Mouse (Mus musculus): ENCODE data around the gene Cinp. TPM values are rescaled to one million over a fixed set of nuclear protein-coding genes. Genes with fewer than 3 reads are reported as not detected.
A peak's percentile ranks its signal among the peaks of the same experiment; 100 is the strongest.

Gene Cinp
- 76.1 and 87.1 TPM in 2 replicates for polyA plus RNA-seq (2015; fragmentation: Nextera tagmentation; extraction: Ambion mirVana)

DNA sequence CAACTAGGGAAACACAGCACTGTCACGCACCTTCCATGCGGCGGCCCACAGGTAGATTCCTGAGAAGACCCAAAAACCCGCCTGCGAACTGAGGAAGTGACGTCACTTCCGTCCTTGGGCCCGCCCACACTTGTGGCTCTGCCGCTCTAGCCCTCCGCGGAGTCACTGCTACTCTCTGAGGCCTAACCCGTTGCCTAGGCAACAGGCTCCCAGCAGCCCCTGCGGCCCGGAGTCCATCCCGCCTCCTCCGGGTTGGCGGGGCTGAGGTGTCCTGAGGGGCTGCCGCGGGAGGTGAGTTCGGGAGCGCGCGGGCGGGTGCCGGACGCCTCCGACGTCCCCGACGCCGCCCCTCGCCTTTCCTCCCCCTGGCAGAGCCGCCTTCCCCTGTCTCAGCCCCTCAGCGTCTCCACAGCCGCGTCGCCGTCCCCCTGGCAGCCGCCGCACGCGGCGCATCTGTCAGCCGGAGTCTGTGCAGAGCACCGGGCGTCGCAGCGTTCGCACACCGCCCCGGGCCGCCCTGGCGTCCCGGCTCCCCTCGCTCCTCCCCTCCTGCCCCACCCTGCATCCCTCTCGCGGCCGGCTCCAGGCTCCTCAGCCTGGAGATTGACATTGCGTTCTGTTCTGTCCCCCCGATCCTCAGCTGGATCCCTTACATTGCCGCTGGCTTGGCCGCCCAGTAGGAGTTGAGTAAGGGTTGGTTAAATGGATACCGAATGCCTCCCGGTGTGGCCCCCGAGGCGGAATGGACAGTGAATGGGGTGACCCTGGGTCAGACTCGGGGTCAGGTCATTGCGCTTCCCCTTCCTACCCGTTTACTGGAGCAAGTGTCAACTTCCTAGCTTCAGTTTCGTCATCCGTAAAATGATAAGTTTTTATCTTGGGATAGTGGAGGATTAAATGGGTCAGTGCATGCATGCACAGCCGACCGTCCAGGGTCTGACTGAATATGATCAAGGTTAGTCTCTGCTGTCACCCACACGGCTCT is at the start of gene Cinp, which contains the start of gene Tecpr2:
TSS of gene Cinp (minus strand) at position 110 of the 985 bp plus-strand sequence.
TSS of gene Tecpr2 (plus strand) at position 229 of the 985 bp plus-strand sequence.
- Histone ChIP-seq H3K27me3 (replicated peaks; ENCODE audit: control insufficient read depth, insufficient read depth, low read length) (no peaks in the 10 kb centered on the region), H3K4me1 (replicated peaks; ENCODE audit: control insufficient read depth, insufficient read depth, low read length) (peaks cover 21% of the 10 kb centered on the region), H3K9ac (replicated peaks; ENCODE audit: low read depth, low read length) (peak within 1 kb of the TSS; percentile 82), H3K27ac (ENCODE audit: low read length) (peak within 1 kb of the TSS; percentile 91), H3K4me2 (ENCODE audit: low read length) (peak within 1 kb of the TSS; percentile 96), H3K36me3 (ENCODE audit: control insufficient read depth, insufficient read depth) (no peaks in the 10 kb centered on the region), H3K9me3 (ENCODE audit: control insufficient read depth, low read length) (no peaks in the 10 kb centered on the region), H3K4me3 (replicated peaks; ENCODE audit: low read length) (peak within 1 kb of the TSS; percentile 81)
- ATAC-seq: peak; percentile 100
- WGBS: under 1% methylated on average over 71 of the region's 74 CpGs

DNA sequence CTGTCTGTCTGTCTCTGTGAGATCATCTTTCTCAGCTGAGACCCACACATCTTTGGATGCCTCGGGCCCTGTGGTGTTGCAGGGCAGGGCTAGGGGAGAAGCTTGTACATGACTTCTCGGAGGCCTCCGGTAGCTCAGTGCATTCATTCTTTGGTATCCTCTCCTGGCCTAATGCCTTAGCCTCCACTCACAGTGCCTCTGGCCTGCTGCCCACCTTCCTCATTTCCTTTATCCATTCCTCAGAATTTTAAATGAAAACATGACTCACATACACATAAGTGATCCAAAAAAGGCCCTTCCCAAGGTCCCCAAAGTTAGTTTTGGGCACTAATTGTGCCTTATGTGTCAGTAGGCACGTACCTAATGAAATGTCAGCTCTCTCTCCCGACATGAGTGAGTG is 48.6 kb upstream of the Cinp start:
- no peak for ATAC-seq

DNA sequence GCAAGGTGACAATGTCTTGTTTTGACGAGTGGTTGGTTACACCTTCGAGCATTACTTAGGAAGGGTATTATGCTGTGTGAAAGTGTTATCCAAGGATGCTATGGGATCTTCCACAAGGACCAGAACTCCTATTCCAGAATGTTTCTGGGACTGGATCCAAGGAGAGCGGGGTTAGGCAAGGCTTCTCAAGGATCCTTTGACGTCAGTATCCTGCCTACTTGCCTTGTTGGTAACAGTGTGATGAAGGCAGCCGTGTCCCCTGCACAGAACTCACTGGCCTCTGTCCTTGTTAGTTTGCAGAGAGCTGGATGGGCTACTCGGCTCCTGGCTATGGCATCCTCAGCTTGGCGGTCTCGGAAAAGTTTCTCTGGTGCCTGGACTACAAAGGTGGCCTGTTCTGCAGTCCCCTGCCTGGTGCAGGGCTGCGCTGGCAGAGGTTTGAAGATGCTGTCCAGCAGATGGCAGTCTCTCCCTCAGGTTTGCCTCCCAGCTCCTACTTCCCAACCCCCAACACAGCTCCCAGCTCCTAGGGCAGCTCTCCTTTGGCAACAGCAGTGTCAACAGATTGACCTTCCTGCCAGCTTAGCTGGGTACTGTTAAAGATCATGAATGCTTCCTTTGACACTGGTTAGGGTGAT is 47.2 kb upstream of the Cinp start:
- Histone ChIP-seq H3K9ac (replicated peaks; ENCODE audit: low read depth, low read length) (no peak overlapping the region), H3K27ac (ENCODE audit: low read length) (no peak overlapping the region), H3K9me3 (ENCODE audit: control insufficient read depth, low read length) (no peaks in the 10 kb centered on the region), H3K36me3 (ENCODE audit: control insufficient read depth, insufficient read depth) (peaks cover 9% of the 10 kb centered on the region), H3K4me1 (replicated peaks; ENCODE audit: control insufficient read depth, insufficient read depth, low read length) (0 out of 2 replicates have a peak, but pooled peaks cover 2% of the 10 kb centered on the region), H3K27me3 (replicated peaks; ENCODE audit: control insufficient read depth, insufficient read depth, low read length) (no peaks in the 10 kb centered on the region), H3K4me3 (replicated peaks; ENCODE audit: low read length) (no peak overlapping the region), H3K4me2 (ENCODE audit: low read length) (no peak overlapping the region)
- 50% methylated on average over 9 of the region's 9 CpGs for WGBS
- peak; percentile 86 for ATAC-seq

More for the DNA sequence above, 48.6 kb upstream of the Cinp start:
- H3K36me3 ChIP-seq (ENCODE audit: control insufficient read depth, insufficient read depth): peaks cover 6% of the 10 kb centered on the region
- H3K9me3 ChIP-seq (ENCODE audit: control insufficient read depth, low read length): no peaks in the 10 kb centered on the region
- WGBS: 82% methylated on average over 5 of the region's 5 CpGs
- no peak overlapping the region for H3K27ac ChIP-seq (ENCODE audit: low read length)
- H3K4me1 ChIP-seq (replicated peaks; ENCODE audit: control insufficient read depth, insufficient read depth, low read length): 0 out of 2 replicates have a peak, but pooled peaks cover 2% of the 10 kb centered on the region
- no peaks in the 10 kb centered on the region for H3K27me3 ChIP-seq (replicated peaks; ENCODE audit: control insufficient read depth, insufficient read depth, low read length)
- no peak overlapping the region for H3K4me3 ChIP-seq (replicated peaks; ENCODE audit: low read length)
- no peak overlapping the region for H3K4me2 ChIP-seq (ENCODE audit: low read length)
- no peak overlapping the region for H3K9ac ChIP-seq (replicated peaks; ENCODE audit: low read depth, low read length)

DNA sequence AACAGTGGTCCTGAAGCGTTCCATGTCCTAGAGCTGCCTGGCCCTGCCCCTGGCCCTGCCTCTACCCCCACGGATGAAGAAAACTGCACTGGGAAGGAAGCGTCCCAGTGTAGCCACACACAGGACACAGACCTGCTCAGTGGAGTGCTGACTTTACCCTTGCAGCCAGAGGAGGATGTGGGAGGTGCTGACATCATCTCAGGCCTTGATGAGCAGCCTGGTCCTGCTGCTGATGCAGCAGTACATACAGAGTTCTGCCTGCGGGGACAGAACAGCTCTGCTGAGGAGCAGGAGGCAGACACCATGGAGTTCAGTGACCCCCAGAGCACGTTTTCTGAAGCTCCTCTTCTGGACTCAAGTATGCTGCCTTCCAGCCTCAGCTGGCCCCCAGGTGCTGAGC is 43.9 kb upstream of the Cinp start:
- no peaks in the 10 kb centered on the region for H3K27me3 ChIP-seq (replicated peaks; ENCODE audit: control insufficient read depth, insufficient read depth, low read length)
- WGBS: 82% methylated on average over 5 of the region's 5 CpGs
- H3K9ac ChIP-seq (replicated peaks; ENCODE audit: low read depth, low read length): no peak overlapping the region
- 0 out of 2 replicates have a peak, but pooled peaks cover 2% of the 10 kb centered on the region for H3K4me1 ChIP-seq (replicated peaks; ENCODE audit: control insufficient read depth, insufficient read depth, low read length)
- no peak for ATAC-seq
- peaks cover 8% of the 10 kb centered on the region for H3K36me3 ChIP-seq (ENCODE audit: control insufficient read depth, insufficient read depth)
- no peak overlapping the region for H3K27ac ChIP-seq (ENCODE audit: low read length)
- H3K4me3 ChIP-seq (replicated peaks; ENCODE audit: low read length): no peak overlapping the region
- no peak overlapping the region for H3K4me2 ChIP-seq (ENCODE audit: low read length)
- H3K9me3 ChIP-seq (ENCODE audit: control insufficient read depth, low read length): no peaks in the 10 kb centered on the region

DNA sequence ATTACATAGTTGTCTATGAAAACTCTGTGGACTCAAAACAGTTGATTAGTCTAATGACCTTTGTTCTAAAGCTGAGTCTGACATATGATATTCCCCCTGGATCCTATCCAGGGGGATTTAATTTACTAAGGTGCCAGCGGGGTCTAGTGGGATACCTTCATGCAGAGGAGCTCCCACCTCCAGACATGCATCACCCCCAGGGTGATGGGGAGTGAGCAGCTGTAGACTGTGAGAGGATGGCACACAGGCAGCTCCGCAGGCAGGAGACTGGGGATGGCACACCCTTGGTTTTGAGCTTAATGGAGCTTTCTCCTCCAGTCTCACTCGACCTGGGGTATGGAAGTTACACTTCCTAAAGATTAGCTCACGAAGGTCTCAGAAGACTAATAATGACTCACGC is 32.6 kb upstream of the Cinp start:
- no peak for ATAC-seq
- no peaks in the 10 kb centered on the region for H3K9me3 ChIP-seq (ENCODE audit: control insufficient read depth, low read length)
- H3K4me1 ChIP-seq (replicated peaks; ENCODE audit: control insufficient read depth, insufficient read depth, low read length): no peaks in the 10 kb centered on the region
- H3K27me3 ChIP-seq (replicated peaks; ENCODE audit: control insufficient read depth, insufficient read depth, low read length): no peaks in the 10 kb centered on the region
- H3K36me3 ChIP-seq (ENCODE audit: control insufficient read depth, insufficient read depth): peaks cover 3% of the 10 kb centered on the region; the same call in 1 of the 2 replicates
- 84% methylated on average over 5 of the region's 5 CpGs for WGBS
- no peak overlapping the region for H3K9ac ChIP-seq (replicated peaks; ENCODE audit: low read depth, low read length)
- no peak overlapping the region for H3K4me2 ChIP-seq (ENCODE audit: low read length)
- no peak overlapping the region for H3K4me3 ChIP-seq (replicated peaks; ENCODE audit: low read length)
- H3K27ac ChIP-seq (ENCODE audit: low read length): no peak overlapping the region

DNA sequence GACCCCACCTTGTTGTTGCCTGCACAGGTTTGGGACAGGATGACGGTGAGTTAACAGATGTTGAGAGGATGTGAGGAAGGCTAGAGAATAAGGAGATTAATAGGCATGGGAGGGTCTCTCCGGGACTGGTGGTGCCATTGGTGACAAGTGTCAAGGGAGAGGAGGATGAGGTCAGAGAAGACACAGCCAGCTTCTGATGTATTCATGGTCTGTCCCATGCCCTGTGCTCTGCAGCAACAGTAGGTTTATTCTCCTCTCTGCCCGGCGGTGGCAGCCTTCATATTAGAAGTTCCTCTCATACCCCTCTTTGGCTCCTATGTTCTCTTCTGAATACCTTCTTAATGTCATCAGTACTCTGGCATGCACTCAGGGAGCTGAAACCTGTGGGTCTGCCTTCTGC is 31.3 kb upstream of the Cinp start:
- H3K27me3 ChIP-seq (replicated peaks; ENCODE audit: control insufficient read depth, insufficient read depth, low read length): no peaks in the 10 kb centered on the region
- H3K4me2 ChIP-seq (ENCODE audit: low read length): no peak overlapping the region
- peaks cover 3% of the 10 kb centered on the region; the same call in 1 of the 2 replicates for H3K36me3 ChIP-seq (ENCODE audit: control insufficient read depth, insufficient read depth)
- no peak overlapping the region for H3K27ac ChIP-seq (ENCODE audit: low read length)
- H3K9ac ChIP-seq (replicated peaks; ENCODE audit: low read depth, low read length): no peak overlapping the region
- H3K4me1 ChIP-seq (replicated peaks; ENCODE audit: control insufficient read depth, insufficient read depth, low read length): no peaks in the 10 kb centered on the region
- no peak overlapping the region for H3K4me3 ChIP-seq (replicated peaks; ENCODE audit: low read length)
- H3K9me3 ChIP-seq (ENCODE audit: control insufficient read depth, low read length): no peaks in the 10 kb centered on the region
- ATAC-seq: no peak
- 92% methylated on average over 4 of the region's 4 CpGs for WGBS

DNA sequence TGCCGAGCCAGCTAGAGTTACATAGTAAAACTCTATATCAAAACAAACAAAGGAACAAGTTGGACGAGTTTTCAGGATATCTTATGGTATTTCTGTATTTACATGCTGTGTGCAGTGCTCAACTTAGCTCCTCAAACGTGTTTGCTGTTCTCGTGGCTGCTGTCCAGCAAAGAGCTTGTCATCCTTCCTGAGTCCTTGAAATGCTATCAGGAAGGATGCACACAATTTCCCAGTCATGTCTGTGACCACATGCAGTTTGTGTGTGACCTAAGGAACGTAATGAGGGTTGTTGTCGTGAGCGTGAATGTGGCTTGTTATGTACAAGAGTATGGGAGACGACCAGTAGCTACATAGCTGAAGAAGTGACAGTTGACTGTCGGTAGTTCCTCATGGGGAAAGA is 26.8 kb upstream of the Cinp start:
- Histone ChIP-seq H3K9me3 (ENCODE audit: control insufficient read depth, low read length) (no peaks in the 10 kb centered on the region), H3K36me3 (ENCODE audit: control insufficient read depth, insufficient read depth) (peaks cover 3% of the 10 kb centered on the region; the same call in 1 of the 2 replicates), H3K27ac (ENCODE audit: low read length) (no peak overlapping the region), H3K9ac (replicated peaks; ENCODE audit: low read depth, low read length) (no peak overlapping the region), H3K4me2 (ENCODE audit: low read length) (no peak overlapping the region), H3K27me3 (replicated peaks; ENCODE audit: control insufficient read depth, insufficient read depth, low read length) (no peaks in the 10 kb centered on the region), H3K4me3 (replicated peaks; ENCODE audit: low read length) (no peak overlapping the region), H3K4me1 (replicated peaks; ENCODE audit: control insufficient read depth, insufficient read depth, low read length) (no peaks in the 10 kb centered on the region)
- WGBS: 92% methylated on average over 9 of the region's 9 CpGs
- no peak for ATAC-seq

DNA sequence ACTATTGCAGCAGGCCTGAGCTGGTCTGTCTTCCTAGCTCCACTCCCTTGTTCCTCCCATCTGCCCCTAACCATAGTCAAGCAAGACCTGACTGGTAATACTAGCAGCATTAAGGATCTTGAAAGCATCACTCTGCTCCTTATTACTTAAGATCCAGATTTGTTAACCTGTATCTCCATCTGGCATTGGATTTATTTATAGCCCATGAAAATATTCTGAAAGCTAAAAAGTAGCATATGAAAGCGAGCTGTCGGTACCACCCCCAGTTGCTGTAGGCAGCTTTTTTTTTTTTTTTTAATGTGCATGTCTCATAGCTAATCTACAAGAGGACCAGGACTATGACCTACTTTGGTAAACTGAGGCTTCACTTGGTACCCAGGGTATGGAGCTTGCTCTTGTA is 21.0 kb upstream of the Cinp start:
- WGBS: 97% methylated on average over 2 of the region's 2 CpGs

DNA sequence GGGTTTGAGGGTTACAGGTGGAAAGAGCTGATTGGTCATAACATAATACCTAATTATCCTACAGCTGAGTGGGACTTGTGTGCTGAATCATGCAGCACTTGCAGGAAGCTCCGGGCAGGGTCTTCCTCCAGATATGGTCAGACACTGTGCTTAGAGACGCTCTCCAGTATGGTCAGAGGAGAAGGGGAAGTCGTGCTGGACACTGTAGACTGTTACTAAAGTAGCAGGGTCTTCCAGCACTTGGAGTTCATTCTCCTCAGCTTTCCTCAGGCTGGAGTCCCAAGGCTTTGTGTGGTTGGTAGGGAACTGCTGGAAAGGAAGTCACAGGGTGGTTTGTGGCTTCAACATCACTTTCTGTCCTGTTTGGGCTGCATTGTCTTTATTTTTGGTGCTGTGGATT is 18.9 kb upstream of the Cinp start:
- no peak overlapping the region for H3K9ac ChIP-seq (replicated peaks; ENCODE audit: low read depth, low read length)
- H3K9me3 ChIP-seq (ENCODE audit: control insufficient read depth, low read length): no peaks in the 10 kb centered on the region
- 93% methylated on average over 3 of the region's 3 CpGs for WGBS

More for the DNA sequence above, 21.0 kb upstream of the Cinp start:
- H3K9ac ChIP-seq (replicated peaks; ENCODE audit: low read depth, low read length): no peak overlapping the region
- H3K9me3 ChIP-seq (ENCODE audit: control insufficient read depth, low read length): no peaks in the 10 kb centered on the region
- no peaks in the 10 kb centered on the region for H3K27me3 ChIP-seq (replicated peaks; ENCODE audit: control insufficient read depth, insufficient read depth, low read length)
- no peak overlapping the region for H3K4me2 ChIP-seq (ENCODE audit: low read length)
- H3K36me3 ChIP-seq (ENCODE audit: control insufficient read depth, insufficient read depth): no peaks in the 10 kb centered on the region
- no peak for ATAC-seq
- no peak overlapping the region for H3K27ac ChIP-seq (ENCODE audit: low read length)
- no peak overlapping the region for H3K4me3 ChIP-seq (replicated peaks; ENCODE audit: low read length)
- H3K4me1 ChIP-seq (replicated peaks; ENCODE audit: control insufficient read depth, insufficient read depth, low read length): no peaks in the 10 kb centered on the region

More for the DNA sequence above, 18.9 kb upstream of the Cinp start:
- Histone ChIP-seq H3K36me3 (ENCODE audit: control insufficient read depth, insufficient read depth) (no peaks in the 10 kb centered on the region), H3K4me2 (ENCODE audit: low read length) (no peak overlapping the region), H3K4me1 (replicated peaks; ENCODE audit: control insufficient read depth, insufficient read depth, low read length) (no peaks in the 10 kb centered on the region), H3K27ac (ENCODE audit: low read length) (no peak overlapping the region), H3K27me3 (replicated peaks; ENCODE audit: control insufficient read depth, insufficient read depth, low read length) (no peaks in the 10 kb centered on the region), H3K4me3 (replicated peaks; ENCODE audit: low read length) (no peak overlapping the region)
- ATAC-seq: no peak
